Mouse (Mus musculus) layer of hippocampus, adult 8-10 months (tissue): ENCODE measurements at regions not wholly inside any gene's neighbourhood (a gene's known extent, or its start where the extent isn't known, plus 50 kb on each side); places are given as distances from the start of the nearest gene placed in this dataset.

Experiments used
- DNase-seq, 2 experiments: peaks; one replicate each; pipeline ENCODE4 v3.0.0; 2022; ENCODE audit warnings: low spot score in 2 of 2

GRCm38 (mm10) chr17:9484098-9484497 lies 62.2 kb downstream of the Gm17728 start:
- no peak for DNase-seq

DNA sequence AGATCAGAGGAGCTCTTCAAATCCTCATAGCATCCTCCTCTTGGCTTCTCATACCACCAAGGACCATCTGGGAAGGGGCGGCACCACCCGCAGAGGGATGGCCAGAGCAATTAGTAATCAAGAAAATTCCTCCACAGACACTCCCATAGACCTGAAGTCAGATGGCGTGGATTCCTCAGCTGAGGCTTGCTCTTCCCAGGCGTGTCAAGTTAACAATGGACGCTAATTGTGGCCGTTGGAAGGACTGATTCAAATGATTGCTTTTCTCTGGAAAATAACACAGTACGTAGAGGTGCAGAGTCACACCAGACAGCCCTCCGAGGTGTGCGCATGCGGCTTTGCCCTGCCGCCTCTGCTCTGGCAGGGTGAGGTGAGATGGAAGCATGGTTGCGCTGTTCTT lies 62.7 kb downstream of the Gm17728 start:
- DNase-seq, result no peak

- no peak for DNase-seq
Observed at GRCm38 (mm10) chr17:9529340-9529739, 107.5 kb downstream of the Gm17728 start.

GRCm38 (mm10) chr17:9536090-9536489 lies 114.2 kb downstream of the Gm17728 start:
- no peak for DNase-seq

DNA sequence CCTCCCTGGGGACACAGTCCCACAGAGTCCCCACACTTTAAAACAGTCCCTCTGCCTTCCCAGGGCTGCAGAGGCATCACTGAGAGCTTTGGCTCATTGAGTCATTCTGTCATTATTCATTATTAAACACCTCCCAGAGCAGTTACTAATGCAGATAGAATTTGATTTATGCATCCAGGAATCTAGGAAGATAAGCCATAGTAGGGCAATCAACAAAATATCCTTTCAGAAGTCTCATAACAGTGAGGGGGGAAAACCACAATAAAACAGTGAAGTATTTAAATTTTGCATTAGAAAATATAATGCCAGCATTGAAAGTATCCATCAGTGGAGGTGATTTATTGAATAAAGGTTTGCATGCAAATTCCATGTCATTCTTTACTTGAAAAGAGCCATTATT lies 116.5 kb downstream of the Gm17728 start:
- no peak for DNase-seq

- DNase-seq, result no peak
Observed at GRCm38 (mm10) chr17:9540156-9540555, 118.3 kb downstream of the Gm17728 start.

GRCm38 (mm10) chr17:9543224-9543797 lies 121.5 kb downstream of the Gm17728 start:
- no peak for DNase-seq

DNA sequence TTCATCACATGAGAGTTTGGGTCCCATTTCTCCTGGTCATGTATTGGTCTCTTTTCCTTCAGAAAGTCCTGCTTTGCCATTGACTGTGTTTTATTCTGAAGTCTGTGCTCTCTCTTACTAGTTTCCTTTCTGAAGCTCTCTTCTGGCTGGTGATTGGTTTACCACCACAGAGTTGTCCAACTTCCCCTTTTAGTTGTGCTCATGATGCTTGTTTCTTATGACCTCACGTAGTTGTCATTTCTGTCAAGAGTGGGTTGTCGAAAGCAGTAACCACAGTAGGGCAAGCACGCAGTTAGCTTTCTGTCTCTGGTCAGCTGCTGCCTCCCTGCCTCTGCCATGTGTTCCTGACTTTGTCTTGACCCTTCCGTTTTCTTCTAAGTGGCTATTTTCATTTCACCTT lies 112.0 kb downstream of the Pabpc6 start:
- no peak for DNase-seq

- DNase-seq, result no peak
Observed at GRCm38 (mm10) chr17:9566846-9567245, 102.7 kb downstream of the Pabpc6 start.

GRCm38 (mm10) chr17:9579401-9580371 lies 89.8 kb downstream of the Pabpc6 start:
- DNase-seq, result peak; percentile 48 to 76

DNA sequence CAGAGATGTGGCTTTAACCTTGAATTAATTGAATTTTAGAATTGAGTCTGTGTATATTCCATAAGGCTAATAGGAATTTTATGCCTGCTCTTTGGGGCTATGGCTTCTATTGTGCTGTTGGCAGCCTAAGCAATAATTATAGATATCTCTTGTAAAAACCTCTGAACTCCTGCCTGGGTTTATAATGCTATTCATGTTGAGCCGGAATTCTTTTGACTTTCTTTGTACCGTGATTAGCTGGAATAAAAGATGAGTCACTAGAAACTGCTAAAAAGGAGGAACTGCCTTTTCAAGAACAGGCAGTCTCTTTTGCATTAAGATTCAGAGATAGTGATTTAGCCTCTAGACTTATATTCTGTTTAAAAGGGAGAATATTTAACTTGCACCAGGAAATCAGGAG lies 71.4 kb downstream of the Pabpc6 start:
- no peak for DNase-seq

DNA sequence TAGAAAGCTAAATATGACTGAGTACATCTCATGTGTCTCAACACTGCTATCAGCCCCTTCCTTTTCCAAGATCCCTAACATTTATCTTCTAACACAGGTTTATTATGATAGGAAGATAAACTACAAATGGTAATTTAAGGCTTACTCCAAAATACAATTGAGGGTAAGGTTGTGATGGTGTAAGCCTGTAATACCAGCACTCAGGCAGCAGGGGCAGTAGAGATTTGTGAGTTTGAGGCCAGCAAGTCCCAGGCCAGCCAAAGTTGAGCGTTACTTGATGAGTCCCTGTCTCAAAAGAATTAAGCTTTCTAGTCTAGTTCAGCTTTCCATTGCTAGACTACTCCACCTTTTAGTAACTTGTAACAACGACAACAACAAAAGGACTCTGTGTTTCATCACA lies 69.1 kb downstream of the Pabpc6 start:
- no peak for DNase-seq
